Mouse (Mus musculus) hindbrain, embryonic 15.5 days (tissue): ENCODE measurements around the gene Copb2. TPM values are rescaled to one million over a fixed set of nuclear protein-coding genes. Genes with fewer than 3 reads are reported as not detected.

ENCODE experiments used
- ATAC-seq: fragments of 200-750 bp; cut with Nextera tagmentation; 2 replicates; pipeline ENCODE4 v1.8.0; 2017; ENCODE audit warnings: low read depth, moderate number of reproducible peaks, moderate TSS enrichment; ENCODE audit not compliant: low FRiP score
- H3K27ac ChIP-seq: fragments of 300-500 bp; sonication (generic); replicated peaks from 2 replicates; pipeline ENCODE4 v1.5.1; 2015; ENCODE audit warnings: mild to moderate bottlenecking, inconsistent platforms
- H3K27me3 ChIP-seq: fragments of 300-500 bp; sonication (generic); 2 replicates; pipeline ENCODE4 v1.6.1; 2015; ENCODE audit warnings: control low read depth, inconsistent platforms
- H3K36me3 ChIP-seq: fragments of 300-500 bp; sonication (generic); 2 replicates; pipeline ENCODE4 v1.6.1; 2015; ENCODE audit warnings: control low read depth, inconsistent platforms
- H3K4me1 ChIP-seq: fragments of 300-500 bp; sonication (generic); replicated peaks from 2 replicates; pipeline ENCODE4 v1.6.1; 2015; ENCODE audit warnings: control low read depth, inconsistent platforms
- H3K4me2 ChIP-seq: fragments of 300-500 bp; sonication (generic); 2 replicates; pipeline ENCODE4 v1.6.1; 2015; ENCODE audit warnings: moderate library complexity, mild to moderate bottlenecking, inconsistent platforms
- H3K4me3 ChIP-seq: fragments of 300-500 bp; sonication (generic); 2 replicates; pipeline ENCODE4 v1.5.1; 2015; ENCODE audit warnings: mild to moderate bottlenecking, inconsistent platforms
- H3K9ac ChIP-seq: fragments of 300-500 bp; sonication (generic); 2 replicates; pipeline ENCODE4 v1.6.1; 2015; ENCODE audit warnings: inconsistent platforms
- H3K9me3 ChIP-seq: fragments of 300-500 bp; sonication (generic); 2 replicates; pipeline ENCODE4 v1.6.1; 2016; ENCODE audit warnings: control low read depth, inconsistent platforms
- WGBS: fragments of 180-500 bp; shearing (Covaris S2); methylation state at CpG from one replicate; pipeline ENCODE4 v1.1.7; 2015; 5-methylcytosine and 5-hydroxymethylcytosine counted together
- polyA plus RNA-seq: library from polyadenylated mRNA; unstranded; fragments of >200 nt; fragmentation: Nextera tagmentation; extraction: Ambion mirVana; gene quantifications from 2 replicates; pipeline ENCODE4 v1.2.1, GENCODE M21; 2015

Gene Copb2
- polyA plus RNA-seq, 1 experiment from 2014 or later, result 118 TPM

DNA sequence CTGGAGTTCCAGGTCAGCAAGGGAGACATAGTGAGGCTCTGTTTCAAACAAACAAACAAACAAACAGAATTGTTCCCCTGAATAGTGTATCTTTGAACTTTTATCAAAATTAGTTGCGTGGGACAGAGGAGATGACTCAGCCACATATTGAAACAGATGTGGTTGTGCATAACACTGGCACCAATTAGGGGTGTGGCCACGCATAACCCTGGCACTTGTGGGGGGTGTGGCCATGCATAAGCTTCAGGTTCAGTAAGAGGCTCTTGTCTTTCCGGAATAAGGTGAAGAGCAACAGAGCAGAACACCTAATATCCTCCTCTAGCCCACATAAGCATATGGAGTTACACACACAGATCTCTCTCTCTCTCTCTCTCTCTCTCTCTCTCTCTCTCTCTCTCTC, 19.5 kb upstream of the Copb2 start:
- no peak for ATAC-seq
- H3K27me3 ChIP-seq, result peaks cover 6% of the 10 kb centered on the region; the same call in 1 of the 2 replicates
- WGBS, result 87% methylated on average over 3 of the region's 3 CpGs
- no peaks in the 10 kb centered on the region for H3K9me3 ChIP-seq
- no peaks in the 10 kb centered on the region for H3K36me3 ChIP-seq
- no peak overlapping the region for H3K27ac ChIP-seq
- no peaks in the 10 kb centered on the region for H3K4me1 ChIP-seq
- no peak overlapping the region for H3K4me2 ChIP-seq
- H3K9ac ChIP-seq, result no peak overlapping the region
- no peak overlapping the region for H3K4me3 ChIP-seq

- Histone ChIP-seq H3K36me3 (peaks cover 89% of the 10 kb centered on the region), H3K4me3 (no peak overlapping the region), H3K4me1 (no peaks in the 10 kb centered on the region), H3K9me3 (no peaks in the 10 kb centered on the region), H3K27ac (no peak overlapping the region), H3K4me2 (no peak overlapping the region), H3K9ac (no peak overlapping the region), H3K27me3 (no peaks in the 10 kb centered on the region)
- no peak for ATAC-seq
- WGBS, result 97% methylated on average over 4 of the region's 4 CpGs
These were observed 20.3 kb downstream of the Copb2 start for GRCm38 (mm10) chr9:98583852-98584251.

GRCm38 (mm10) chr9:98600094-98600493, 36.6 kb downstream of the Copb2 start:
- Histone ChIP-seq H3K4me3 (peak overlapping the region; percentile 78), H3K27me3 (peaks cover 4% of the 10 kb centered on the region; the same call in 1 of the 2 replicates), H3K4me1 (peaks cover 16% of the 10 kb centered on the region), H3K36me3 (peaks cover 27% of the 10 kb centered on the region), H3K27ac (no peak overlapping the region), H3K9me3 (no peaks in the 10 kb centered on the region), H3K9ac (no peak overlapping the region), H3K4me2 (peak overlapping the region; percentile 98)
- no peak for ATAC-seq
- WGBS, result 96% methylated on average over 6 of the region's 6 CpGs

DNA sequence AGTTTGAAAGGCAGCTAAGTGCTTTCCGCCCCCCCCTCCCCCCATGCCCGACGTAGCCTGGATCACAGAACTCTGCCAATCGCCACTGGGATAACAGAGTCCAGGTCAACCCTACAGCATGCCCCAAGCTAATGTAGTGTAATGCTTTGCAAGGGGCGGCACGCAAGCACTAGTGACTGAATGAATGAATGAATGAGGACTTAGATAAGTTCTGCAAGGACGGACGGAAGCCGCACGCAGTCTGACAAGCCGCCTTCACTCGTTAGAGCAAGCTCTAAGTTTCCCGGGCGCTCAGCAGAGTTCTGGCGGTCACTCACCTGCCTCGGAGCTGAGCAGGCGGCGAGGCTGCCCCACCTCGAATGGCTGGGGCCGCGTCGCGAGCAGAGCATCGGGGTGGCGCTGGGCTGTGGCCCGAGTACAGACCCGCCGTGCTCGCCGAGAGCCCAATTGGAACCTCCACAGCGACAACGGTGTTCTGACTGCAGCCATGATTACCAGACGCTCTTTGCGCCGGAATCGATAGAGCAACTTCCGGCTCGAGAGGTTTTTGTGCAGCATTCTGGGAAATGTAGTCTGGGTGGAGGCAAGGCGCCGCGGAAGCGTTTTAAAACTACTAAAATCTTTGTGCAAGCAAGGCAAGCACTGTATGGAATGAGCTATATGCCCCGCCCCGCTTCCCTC, 37.8 kb downstream of the Copb2 start, which contains the start of gene Mrps22:
Gene Mrps22, minus strand, starts transcription at position 505 of the 681 bp plus-strand sequence.
- peak within 1 kb of the TSS; percentile 81 for H3K9ac ChIP-seq
- H3K4me2 ChIP-seq, result peak within 1 kb of the TSS; percentile 98
- H3K4me1 ChIP-seq, result peaks cover 16% of the 10 kb centered on the region
- peak within 1 kb of the TSS; percentile 67 for H3K27ac ChIP-seq
- H3K36me3 ChIP-seq, result peaks cover 18% of the 10 kb centered on the region
- H3K4me3 ChIP-seq, result peak within 1 kb of the TSS; percentile 78
- H3K9me3 ChIP-seq, result no peaks in the 10 kb centered on the region
- under 1% methylated on average over 44 of the region's 44 CpGs for WGBS
- ATAC-seq, result peak; percentile 91
- peaks cover 4% of the 10 kb centered on the region; the same call in 1 of the 2 replicates for H3K27me3 ChIP-seq

DNA sequence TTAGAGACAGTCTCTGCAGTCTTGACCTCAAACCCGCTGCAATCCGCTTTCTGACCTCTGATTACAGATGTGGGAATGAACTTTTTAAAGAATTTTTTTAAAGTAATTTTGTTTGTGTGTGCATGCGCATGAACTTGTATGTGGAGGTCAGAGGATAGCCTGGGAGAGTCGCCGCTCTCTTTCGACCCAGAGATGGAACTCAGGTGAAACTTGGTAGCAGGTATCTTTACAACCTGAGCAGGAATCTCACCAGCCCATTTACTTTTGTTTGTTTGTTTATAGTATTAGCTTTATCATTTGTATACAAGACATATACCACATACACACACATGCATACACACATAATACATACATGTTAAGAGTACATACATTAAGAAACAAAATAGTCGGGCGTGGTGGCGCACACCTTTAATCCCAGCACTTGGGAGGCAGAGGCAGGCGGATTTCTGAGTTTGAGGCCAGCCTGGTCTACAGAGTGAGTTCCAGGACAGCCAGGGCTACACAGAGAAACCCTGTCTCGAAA, 38.4 kb downstream of the Copb2 start:
- peak overlapping the region; percentile 78 for H3K4me3 ChIP-seq

DNA sequence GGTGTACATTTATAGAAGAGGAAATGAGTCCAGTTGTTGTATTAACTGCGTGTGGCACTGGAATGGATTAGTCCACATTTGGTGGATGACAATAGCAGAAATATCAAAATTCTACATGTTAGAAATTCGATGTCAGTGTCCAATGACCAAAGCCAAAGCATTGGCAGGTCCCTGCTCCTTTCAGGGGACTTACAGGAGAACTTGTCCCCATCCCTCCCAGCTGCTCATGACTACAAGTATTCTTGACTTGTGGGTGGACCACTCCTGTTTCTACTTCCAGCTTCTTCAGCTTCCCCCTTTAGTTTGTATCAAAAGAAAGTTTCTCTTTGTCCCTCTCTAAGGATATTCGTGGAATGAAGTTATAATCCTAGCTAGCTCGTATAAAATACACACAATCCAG, 41.4 kb downstream of the Copb2 start:
- H3K27ac ChIP-seq, result no peak overlapping the region
- peaks cover 4% of the 10 kb centered on the region; the same call in 1 of the 2 replicates for H3K27me3 ChIP-seq
- ATAC-seq, result no peak
- H3K4me2 ChIP-seq, result no peak overlapping the region
- peaks cover 12% of the 10 kb centered on the region for H3K4me1 ChIP-seq
- no peaks in the 10 kb centered on the region for H3K36me3 ChIP-seq
- no peak overlapping the region for H3K4me3 ChIP-seq
- 78% methylated on average over 4 of the region's 4 CpGs for WGBS
- H3K9ac ChIP-seq, result no peak overlapping the region
- no peaks in the 10 kb centered on the region for H3K9me3 ChIP-seq

More for the DNA sequence above, 38.4 kb downstream of the Copb2 start:
- peak; percentile 60 for ATAC-seq
- Histone ChIP-seq H3K27me3 (peaks cover 4% of the 10 kb centered on the region; the same call in 1 of the 2 replicates), H3K36me3 (peaks cover 13% of the 10 kb centered on the region), H3K9me3 (no peaks in the 10 kb centered on the region), H3K9ac (peak overlapping the region; percentile 81; the same call in 1 of the 2 replicates), H3K27ac (no peak overlapping the region), H3K4me1 (peaks cover 16% of the 10 kb centered on the region), H3K4me2 (peak overlapping the region; percentile 98)
- WGBS, result 57% methylated on average over 11 of the region's 11 CpGs

DNA sequence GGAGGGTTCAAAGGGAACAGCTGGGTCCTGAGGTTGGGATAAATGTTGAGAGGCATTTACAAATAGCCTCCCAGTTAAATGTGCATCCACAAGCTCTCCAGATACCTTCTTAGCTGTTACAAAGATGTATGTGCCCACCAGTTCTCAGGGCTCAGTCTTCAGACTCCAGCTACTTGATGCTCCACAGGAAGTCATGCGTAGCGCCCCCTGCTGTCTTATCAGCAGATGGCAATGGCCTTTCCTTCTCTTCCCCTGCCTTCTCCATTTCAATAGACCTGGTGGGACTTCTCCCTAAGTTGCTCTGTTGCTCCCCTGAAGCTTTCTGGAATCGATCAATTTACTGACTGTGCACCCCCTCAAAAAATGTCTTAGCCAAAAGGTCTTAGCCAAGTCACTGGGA, 65.0 kb downstream of the Copb2 start:
- H3K27me3 ChIP-seq, result no peaks in the 10 kb centered on the region
- H3K27ac ChIP-seq, result no peak overlapping the region
- H3K9me3 ChIP-seq, result no peaks in the 10 kb centered on the region
- no peaks in the 10 kb centered on the region for H3K36me3 ChIP-seq
- no peak overlapping the region for H3K4me3 ChIP-seq
- ATAC-seq, result no peak
- 0 out of 2 replicates have a peak, but pooled peaks cover 3% of the 10 kb centered on the region for H3K4me1 ChIP-seq
- 51% methylated on average over 3 of the region's 3 CpGs for WGBS
- no peak overlapping the region for H3K9ac ChIP-seq
- H3K4me2 ChIP-seq, result no peak overlapping the region

- 0 out of 2 replicates have a peak, but pooled peaks cover 4% of the 10 kb centered on the region for H3K4me1 ChIP-seq
- H3K27me3 ChIP-seq, result no peaks in the 10 kb centered on the region
- no peak overlapping the region for H3K4me2 ChIP-seq
- H3K9me3 ChIP-seq, result no peaks in the 10 kb centered on the region
- no peak overlapping the region for H3K27ac ChIP-seq
- WGBS, result 62% methylated on average over 13 of the region's 13 CpGs
- peak; percentile 27; the same call in 1 of the 2 replicates for ATAC-seq
- H3K36me3 ChIP-seq, result no peaks in the 10 kb centered on the region
- H3K4me3 ChIP-seq, result no peak overlapping the region
- H3K9ac ChIP-seq, result no peak overlapping the region
These were observed 70.0 kb downstream of the Copb2 start for GRCm38 (mm10) chr9:98633287-98634162.

Other genes with a start within 250 kb of the Copb2 start
- 45.7 and 46.8 TPM in 2 replicates for gene Rbp1, start 140.8 kb upstream of the Copb2 start, polyA plus RNA-seq
- 0.35 and 1.1 TPM in 2 replicates for gene Rbp2, start 77.6 kb upstream of the Copb2 start, polyA plus RNA-seq
- 54.0 and 55.8 TPM in 2 replicates for gene Mrps22, start 37.9 kb downstream of the Copb2 start, polyA plus RNA-seq